Mouse (Mus musculus) CH12.LX (cell line): ENCODE measurements around the gene Rock2. TPM values are rescaled to one million over a fixed set of nuclear protein-coding genes. Genes with fewer than 3 reads are reported as not detected.
A peak's percentile ranks its signal among the peaks of the same experiment; 100 is the strongest.

ENCODE experiments used
- DNase-seq: peaks from one replicate; pipeline ENCODE4 v3.0.0-alpha.2; 2013; ENCODE audit errors: extremely low read depth
- H3K27ac ChIP-seq: 2 replicates; pipeline ENCODE4 v1.5.1; 2012; ENCODE audit warnings: low read depth, mild to moderate bottlenecking, control low read depth, moderate library complexity; ENCODE audit not compliant: insufficient read depth
- H3K27me3 ChIP-seq: replicated peaks from 2 replicates; pipeline ENCODE3; 2012; ENCODE audit warnings: inconsistent platforms
- H3K36me3 ChIP-seq, 2 experiments: replicated peaks in 1 of 2; 2 replicates each; pipeline versions ENCODE3 to v1.6.1; 2012; ENCODE audit warnings: inconsistent platforms in 1 of 2, low read length in 1 of 2, mild to moderate bottlenecking in 1 of 2, mixed read lengths in 1 of 2, moderate library complexity in 1 of 2; ENCODE audit not compliant: control insufficient read depth in 1 of 2, insufficient read depth in 1 of 2
- H3K4me1 ChIP-seq, 2 experiments: 2 replicates each; pipeline ENCODE4 v1.6.1; 2012; ENCODE audit warnings: inconsistent platforms in 1 of 2, moderate library complexity in 1 of 2; ENCODE audit not compliant: insufficient read depth in 2 of 2, control insufficient read depth in 1 of 2
- H3K4me2 ChIP-seq: 2 replicates; pipeline ENCODE4 v1.6.1; 2012; ENCODE audit warnings: low read depth, mild to moderate bottlenecking, control low read depth; ENCODE audit not compliant: poor library complexity, insufficient read depth, severe bottlenecking
- H3K4me3 ChIP-seq, 3 experiments: fragments of 150-350 bp in 1 of 3; sonication (generic) in 1 of 3; replicated peaks in 1 of 3; 2 replicates each; pipeline versions ENCODE3 to v1.5.1; 2011 to 2012; ENCODE audit warnings: low read depth in 2 of 3, low read length in 2 of 3, mild to moderate bottlenecking in 2 of 3, moderate library complexity in 2 of 3, control low read depth in 1 of 3, improper control_type of control experiment in 1 of 3, inconsistent platforms in 1 of 3, mixed read lengths in 1 of 3; ENCODE audit not compliant: poor library complexity in 1 of 3
- H3K79me2 ChIP-seq: replicated peaks from 2 replicates; pipeline ENCODE4 v1.6.1; 2012; ENCODE audit warnings: mild to moderate bottlenecking, moderate library complexity; ENCODE audit not compliant: control insufficient read depth, poor library complexity, insufficient read depth, severe bottlenecking; ENCODE audit errors: extremely low read depth
- H3K9ac ChIP-seq: 2 replicates; pipeline ENCODE4 v1.6.1; 2012; ENCODE audit warnings: low read depth, mild to moderate bottlenecking, control low read depth, moderate library complexity; ENCODE audit not compliant: insufficient read depth
- H3K9me3 ChIP-seq: replicated peaks from 2 replicates; pipeline ENCODE3; 2012; ENCODE audit warnings: low read length, inconsistent platforms, mixed read lengths
- CHD2 ChIP-seq: IDR thresholded peaks from 2 replicates; pipeline ENCODE4 v1.6.1; 2011; ENCODE audit warnings: low read length, improper control_type of control experiment
- CTCF ChIP-seq, 2 experiments: IDR thresholded peaks in 1 of 2; conservative IDR thresholded peaks in 1 of 2; 2 replicates each; pipeline ENCODE4 v1.5.1; 2011 to 2012; ENCODE audit warnings: low read depth in 2 of 2, low read length in 2 of 2, improper control_type of control experiment in 1 of 2, inconsistent platforms in 1 of 2, mild to moderate bottlenecking in 1 of 2, moderate library complexity in 1 of 2
- E2F4 ChIP-seq: IDR thresholded peaks from 2 replicates; pipeline ENCODE4 v1.6.1; 2011; ENCODE audit warnings: low read depth, low read length, improper control_type of control experiment; ENCODE audit not compliant: insufficient replicate concordance
- ELF1 ChIP-seq: IDR thresholded peaks from 2 replicates; pipeline ENCODE4 v1.6.1; 2014; ENCODE audit warnings: low read depth, mild to moderate bottlenecking, inconsistent platforms, low read length, improper control_type of control experiment
- GABPA ChIP-seq: IDR thresholded peaks from 2 replicates; pipeline ENCODE4 v1.6.1; 2012; ENCODE audit warnings: low read depth, low read length, improper control_type of control experiment, inconsistent platforms; ENCODE audit not compliant: insufficient replicate concordance
- HCFC1 ChIP-seq: IDR thresholded peaks from 2 replicates; pipeline ENCODE4 v1.6.1; 2012; ENCODE audit warnings: low read depth, mild to moderate bottlenecking, inconsistent platforms, low read length, improper control_type of control experiment
- IRF4 ChIP-seq: IDR thresholded peaks from 2 replicates; pipeline ENCODE4 v1.6.1; 2014; ENCODE audit warnings: low read depth, mild to moderate bottlenecking, inconsistent platforms, low read length, improper control_type of control experiment
- JUN ChIP-seq: IDR thresholded peaks from 2 replicates; pipeline ENCODE4 v1.6.1; 2011; ENCODE audit warnings: low read depth, mild to moderate bottlenecking, low read length, improper control_type of control experiment, moderate library complexity; ENCODE audit not compliant: insufficient read depth
- KAT2A ChIP-seq: IDR thresholded peaks from 2 replicates; pipeline ENCODE4 v1.6.1; 2012; ENCODE audit warnings: low read length, improper control_type of control experiment, inconsistent platforms; ENCODE audit not compliant: insufficient replicate concordance
- MAFK ChIP-seq: IDR thresholded peaks from 2 replicates; pipeline ENCODE4 v1.6.1; 2011; ENCODE audit warnings: low read length, improper control_type of control experiment; ENCODE audit not compliant: insufficient replicate concordance
- MAX ChIP-seq: IDR thresholded peaks from 2 replicates; pipeline ENCODE4 v1.6.1; 2011; ENCODE audit warnings: low read length, improper control_type of control experiment
- MAZ ChIP-seq: IDR thresholded peaks from 2 replicates; pipeline ENCODE4 v1.6.1; 2012; ENCODE audit warnings: low read depth, mild to moderate bottlenecking, inconsistent platforms, low read length, improper control_type of control experiment, moderate library complexity
- MEF2A ChIP-seq: IDR thresholded peaks from 2 replicates; pipeline ENCODE4 v1.6.1; 2014; ENCODE audit warnings: low read depth, mild to moderate bottlenecking, inconsistent platforms, low read length, improper control_type of control experiment, borderline replicate concordance
- MXI1 ChIP-seq: IDR thresholded peaks from 2 replicates; pipeline ENCODE4 v1.6.1; 2011; ENCODE audit warnings: mild to moderate bottlenecking, low read depth, low read length, improper control_type of control experiment
- MYC ChIP-seq: IDR thresholded peaks from 2 replicates; pipeline ENCODE4 v1.6.1; 2011; ENCODE audit warnings: low read depth, mild to moderate bottlenecking, improper control_type of control experiment, low read length
- NELFE ChIP-seq: IDR thresholded peaks from 2 replicates; pipeline ENCODE4 v1.6.1; 2011; ENCODE audit warnings: low read depth, low read length, improper control_type of control experiment
- POLR2A ChIP-seq: IDR thresholded peaks from 2 replicates; pipeline ENCODE4 v1.6.1; 2011; ENCODE audit warnings: low read depth, mild to moderate bottlenecking, improper control_type of control experiment, low read length
- RAD21 ChIP-seq: IDR thresholded peaks from 2 replicates; pipeline ENCODE4 v1.6.1; 2011; ENCODE audit warnings: low read depth, mild to moderate bottlenecking, low read length, improper control_type of control experiment, moderate library complexity
- RCOR1 ChIP-seq: conservative IDR thresholded peaks from 2 replicates; pipeline ENCODE4 v1.6.1; 2012; ENCODE audit warnings: low read depth, mild to moderate bottlenecking, inconsistent platforms, low read length, improper control_type of control experiment
- SIN3A ChIP-seq: IDR thresholded peaks from 2 replicates; pipeline ENCODE4 v1.6.1; 2012; ENCODE audit warnings: low read length, improper control_type of control experiment, inconsistent platforms
- SMC3 ChIP-seq: IDR thresholded peaks from 2 replicates; pipeline ENCODE4 v1.6.1; 2011; ENCODE audit warnings: low read depth, low read length, improper control_type of control experiment
- TBP ChIP-seq: conservative IDR thresholded peaks from 2 replicates; pipeline ENCODE4 v1.6.1; 2011; ENCODE audit warnings: low read depth, low read length, improper control_type of control experiment
- TCF12 ChIP-seq: IDR thresholded peaks from 2 replicates; pipeline ENCODE4 v1.6.1; 2014; ENCODE audit warnings: low read depth, mild to moderate bottlenecking, inconsistent platforms, low read length, improper control_type of control experiment
- UBTF ChIP-seq: IDR thresholded peaks from 2 replicates; pipeline ENCODE4 v1.6.1; 2012; ENCODE audit warnings: low read depth, mild to moderate bottlenecking, inconsistent platforms, low read length, improper control_type of control experiment, moderate library complexity
- USF1 ChIP-seq: IDR thresholded peaks from 2 replicates; pipeline ENCODE4 v1.6.1; 2014; ENCODE audit warnings: low read depth, mild to moderate bottlenecking, inconsistent platforms, low read length, improper control_type of control experiment
- USF2 ChIP-seq: conservative IDR thresholded peaks from 2 replicates; pipeline ENCODE4 v1.6.1; 2011; ENCODE audit warnings: low read depth, low read length, improper control_type of control experiment
- ZC3H11A ChIP-seq: IDR thresholded peaks from 2 replicates; pipeline ENCODE4 v1.6.1; 2012; ENCODE audit warnings: low read depth, mild to moderate bottlenecking, inconsistent platforms, low read length, improper control_type of control experiment
- ZKSCAN1 ChIP-seq: IDR thresholded peaks from 2 replicates; pipeline ENCODE4 v1.6.1; 2012; ENCODE audit warnings: low read depth, inconsistent platforms, low read length, improper control_type of control experiment, borderline replicate concordance
- ZMIZ1 ChIP-seq: IDR thresholded peaks from 2 replicates; pipeline ENCODE4 v1.6.1; 2012; ENCODE audit warnings: low read depth, mild to moderate bottlenecking, inconsistent platforms, low read length, improper control_type of control experiment
- ZNF384 ChIP-seq: IDR thresholded peaks from 2 replicates; pipeline ENCODE4 v1.6.1; 2012; ENCODE audit warnings: low read depth, low read length, improper control_type of control experiment, inconsistent platforms
- dilution Hi-C: fragments of 300-500 bp; cut with MboI; formaldehyde crosslinking; loops from 2 replicates; pipeline ENCODE4 v1.14.3; 2020; ENCODE audit warnings: low sequenced_read_pairs; ENCODE audit not compliant: extremely low pct_unique_long_range_greater_than_20kb, extremely low pct_ligation_motif_present
- in situ Hi-C: fragments of 300-500 bp; cut with MboI; formaldehyde crosslinking; loops from 3 replicates; pipeline ENCODE4 v1.14.3; 2019; ENCODE audit warnings: low sequenced_read_pairs, low pct_ligation_motif_present, low pct_unique_long_range_greater_than_20kb, mixed read lengths
- polyA plus RNA-seq: library from polyadenylated mRNA; unstranded; fragments of >175 nt; gene quantifications from 2 replicates; pipeline ENCODE4 v1.2.1, GENCODE M21; 2012; ENCODE audit warnings: low read depth; ENCODE audit not compliant: insufficient read length
- total RNA-seq, 2 experiments: library from RNA; depleted of rRNA; stranded (reverse); fragments of 300-350 nt in 1 of 2; fragments of >200 nt in 1 of 2; gene quantifications; 2 replicates each; pipeline ENCODE4 v1.2.3; 2012 to 2014

Rock2 gene
- total and polyA plus RNA-seq, 3 experiments: 39.1 to 49.9 (median 40.3) TPM

DNA sequence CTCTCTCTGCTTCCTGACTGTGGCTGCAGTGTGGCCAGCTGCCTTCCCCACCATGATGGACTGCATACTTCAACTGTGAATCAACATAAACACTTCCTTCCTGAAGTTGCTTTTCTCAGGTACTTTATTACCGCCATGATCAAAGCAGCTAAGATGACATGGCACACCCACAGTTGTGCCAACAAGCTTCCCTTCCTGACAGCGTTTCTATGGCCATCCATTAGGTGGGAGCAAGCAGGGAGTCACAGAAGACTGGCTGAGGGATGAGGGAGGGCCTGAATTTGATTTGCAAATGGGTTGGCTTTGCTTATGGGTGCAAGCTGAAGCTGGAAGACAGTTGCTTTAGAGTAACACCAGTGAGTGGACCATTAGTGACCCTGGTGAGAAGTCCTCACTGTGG lies 44.9 kb upstream of the Rock2 start:
- Histone ChIP-seq H3K4me1 (peaks cover 20 to 34% of the 10 kb centered on the region in 2 experiments), H3K79me2 (no peaks in the 10 kb centered on the region), H3K4me2 (no peak overlapping the region), H3K27me3 (no peaks in the 10 kb centered on the region), H3K4me3 (peak overlapping the region in 1 of 3 experiments; percentile 6), H3K27ac (no peak overlapping the region), H3K9me3 (peaks cover 3% of the 10 kb centered on the region), H3K9ac (no peak overlapping the region), H3K36me3 (no peaks in the 10 kb centered on the region)
- dilution Hi-C loops (no loop called here), in situ Hi-C loops (no loop called here)
- no peak for DNase-seq
- TF ChIP-seq JUN: no peak
- TF ChIP-seq ZMIZ1: no peak
- TF ChIP-seq RCOR1: no peak

- dilution Hi-C loops: no loop called here
- no peak for DNase-seq
- in situ Hi-C loops: no loop called here
- TF ChIP-seq MAZ: no peak
- TF ChIP-seq MYC: no peak
- TF ChIP-seq TCF12: peak; percentile 18; the same call in 1 of the 2 replicates
- no peak for TF ChIP-seq CTCF (conservative IDR thresholded peaks at IDR 0.05 in 1 of 2, IDR thresholded peaks at IDR 0.05 in 1 of 2; ENCODE audit: low read depth in 2 of 2, low read length in 2 of 2)
- no peak for TF ChIP-seq ZMIZ1
- no peak for TF ChIP-seq USF2
- no peak for TF ChIP-seq TBP
- TF ChIP-seq MAFK: no peak
- TF ChIP-seq ZC3H11A: no peak
- no peak for TF ChIP-seq NELFE
- no peak for TF ChIP-seq KAT2A
- TF ChIP-seq ELF1: no peak
- no peak for TF ChIP-seq SIN3A
- TF ChIP-seq MAX: no peak
- TF ChIP-seq RAD21: no peak
- no peak for TF ChIP-seq POLR2A
- no peak for TF ChIP-seq E2F4
- TF ChIP-seq USF1: peak; percentile 42
- TF ChIP-seq MXI1: 0 out of 2 replicates have a peak, but pooled peaks have one; percentile 25
- no peak for TF ChIP-seq ZNF384
- no peak for TF ChIP-seq HCFC1
- TF ChIP-seq MEF2A: 0 out of 2 replicates have a peak, but pooled peaks have one; percentile 26
- TF ChIP-seq JUN: no peak
- TF ChIP-seq CHD2: no peak
- no peak for TF ChIP-seq SMC3
- TF ChIP-seq RCOR1: no peak
- TF ChIP-seq IRF4: 0 out of 2 replicates have a peak, but pooled peaks have one; percentile 6
- no peak for TF ChIP-seq GABPA
- TF ChIP-seq ZKSCAN1: no peak
- no peak for TF ChIP-seq UBTF
Observed at GRCm38 (mm10) chr12:16850431-16851375, 44.0 kb upstream of the Rock2 start.

More at GRCm38 (mm10) chr12:16850431-16851375, 44.0 kb upstream of the Rock2 start:
- H3K27me3 ChIP-seq: no peaks in the 10 kb centered on the region
- H3K4me1 ChIP-seq: peaks cover 21 to 42% of the 10 kb centered on the region in 2 experiments
- no peak overlapping the region for H3K4me2 ChIP-seq
- no peak overlapping the region for H3K4me3 ChIP-seq
- H3K79me2 ChIP-seq: no peaks in the 10 kb centered on the region
- H3K36me3 ChIP-seq: no peaks in the 10 kb centered on the region
- no peak overlapping the region for H3K9ac ChIP-seq
- peaks cover 3% of the 10 kb centered on the region for H3K9me3 ChIP-seq
- no peak overlapping the region; the same call in 1 of the 2 replicates for H3K27ac ChIP-seq
